10 mouse cellular contexts compared by ENCODE assay signal in genomic region chr7:144038741-144039140, GRCm38 (mm10). TPM values are rescaled to one million over a fixed set of nuclear protein-coding genes. Genes with fewer than 3 reads are reported as not detected.
A peak's percentile ranks its signal among the peaks of the same experiment; 100 is the strongest.
DNase-seq lines count a peak whose midpoint lies in the region; ATAC-seq and TF ChIP-seq lines count a peak whose summit lies in the region.
"Had no signal": no experiment of that assay in that cellular context is flagged by ENCODE, and none has a peak within 500 bp of the region (broad histone marks: within the 10 kb centered on the region; RNA-seq: fewer than 3 reads in every experiment).

No protein-coding gene starts in this region.

- intact Hi-C loops in left cerebral cortex, postnatal 4 days (cut with DNase I): no loop called here
- intact Hi-C loops in left cerebral cortex, postnatal 25 days (cut with DNase I): no loop called here

- H3K9me3 ChIP-seq in forebrain, embryonic 15.5 days: no peaks in the 10 kb centered on the region
- no peaks in the 10 kb centered on the region for H3K9me3 ChIP-seq in midbrain, embryonic 16.5 days (replicated peaks; ENCODE audit: control insufficient read depth, low read length, poor library complexity, severe bottlenecking)
- H3K9me3 ChIP-seq: limb, embryonic 15.5 days had no signal

- 28% methylated on average over 8 of the region's 8 CpGs for WGBS in cerebellum, adult 2 months
- 23% methylated on average over 8 of the region's 8 CpGs for WGBS in forebrain, embryonic 15.5 days
- 61% methylated on average over 8 of the region's 8 CpGs for WGBS in midbrain, embryonic 16.5 days

- peaks cover 6% of the 10 kb centered on the region for H3K4me1 ChIP-seq in cerebellum, adult 2 months (ENCODE audit: control insufficient read depth, insufficient read depth, low read length)
- peaks cover 21% of the 10 kb centered on the region for H3K4me1 ChIP-seq in forebrain, embryonic 15.5 days
- H3K4me1 ChIP-seq in midbrain, embryonic 16.5 days (ENCODE audit: control insufficient read depth, insufficient read depth, low read length): peaks cover 3% of the 10 kb centered on the region; the same call in 1 of the 2 replicates
- H3K4me1 ChIP-seq: limb, embryonic 15.5 days had no signal

- no peak overlapping the region for H3K27ac ChIP-seq in cerebellum, adult 2 months (ENCODE audit: insufficient read depth, low read length)
- H3K27ac ChIP-seq in forebrain, embryonic 15.5 days (replicated peaks): peak overlapping the region; percentile 89
- H3K27ac ChIP-seq in midbrain, embryonic 16.5 days (ENCODE audit: low read length): peak overlapping the region; percentile 63
- H3K27ac ChIP-seq: limb, embryonic 15.5 days; macrophage had no signal

- TF ChIP-seq CTCF in cerebellum, adult 2 months (IDR thresholded peaks at IDR 0.05; ENCODE audit: borderline replicate concordance, insufficient read depth, low read depth, low read length): no peak

- H3K4me2 ChIP-seq in forebrain, embryonic 15.5 days (replicated peaks): no peak overlapping the region; the same call in 1 of the 2 replicates
- no peak overlapping the region for H3K4me2 ChIP-seq in midbrain, embryonic 16.5 days (ENCODE audit: low read length)
- H3K4me2 ChIP-seq: limb, embryonic 15.5 days had no signal

- peak; percentile 6 to 15 for DNase-seq in cerebellum, postnatal 14 days
- no peak for DNase-seq in cerebellum, adult 2 months
- DNase-seq in left cerebral cortex, postnatal 4 days: peak; percentile 38
- DNase-seq in left cerebral cortex, postnatal 25 days (ENCODE audit: low spot score in 2 of 2): no peak
- DNase-seq in adrenal gland, adult 18-20 months (ENCODE audit: low spot score in 2 of 2): no peak
- DNase-seq in adrenal gland, postnatal 4 days (ENCODE audit: low spot score in 2 of 2): no peak

- H3K27me3 ChIP-seq in cerebellum, adult 2 months (ENCODE audit: control insufficient read depth, insufficient read depth, low read length): no peaks in the 10 kb centered on the region
- no peaks in the 10 kb centered on the region for H3K27me3 ChIP-seq in forebrain, embryonic 15.5 days
- no peaks in the 10 kb centered on the region for H3K27me3 ChIP-seq in midbrain, embryonic 16.5 days (ENCODE audit: control insufficient read depth, insufficient read depth, low read depth, low read length)
- H3K27me3 ChIP-seq: limb, embryonic 15.5 days had no signal

- no peaks in the 10 kb centered on the region for H3K36me3 ChIP-seq in forebrain, embryonic 15.5 days
- no peaks in the 10 kb centered on the region for H3K36me3 ChIP-seq in midbrain, embryonic 16.5 days (ENCODE audit: control insufficient read depth, insufficient read depth, low read length)
- H3K36me3 ChIP-seq: limb, embryonic 15.5 days had no signal

- H3K9ac ChIP-seq in forebrain, embryonic 15.5 days (replicated peaks): no peak overlapping the region
- H3K9ac ChIP-seq in midbrain, embryonic 16.5 days (ENCODE audit: low read depth, low read length): no peak overlapping the region
- H3K9ac ChIP-seq: limb, embryonic 15.5 days had no signal

- no peak overlapping the region for H3K4me3 ChIP-seq in cerebellum, adult 2 months (replicated peaks; ENCODE audit: insufficient read depth, low read depth, low read length)
- H3K4me3 ChIP-seq in forebrain, embryonic 15.5 days: no peak overlapping the region
- H3K4me3 ChIP-seq in midbrain, embryonic 16.5 days (ENCODE audit: low read depth, low read length): no peak overlapping the region
- H3K4me3 ChIP-seq: limb, embryonic 15.5 days had no signal

- ATAC-seq in forebrain, embryonic 15.5 days (replicated peaks): peak; percentile 56
- ATAC-seq in midbrain, embryonic 16.5 days: 0 out of 2 replicates have a peak, but pooled peaks have one; percentile 54

- TF ChIP-seq POLR2A in cerebellum, adult 2 months (IDR thresholded peaks at IDR 0.05; ENCODE audit: borderline replicate concordance, insufficient read depth, low read length): no peak

RNA-seq across cellular contexts. Expression of gene Shank2, which starts 37.0 kb away (rescaled TPM):
- polyA plus RNA-seq in cerebellum, adult 2 months (2012; rRNA removed): 46.3 and 53.6 TPM in 2 replicates
- total RNA-seq in left cerebral cortex, postnatal 4 days (2021): 100 to 1,000 TPM; 133 to 143 TPM
- total RNA-seq in left cerebral cortex, postnatal 25 days (2021): 100 to 1,000 TPM; 148 to 167 TPM
- 7.6 and 7.9 TPM in 2 replicates for polyA plus RNA-seq in forebrain, embryonic 15.5 days (2015; fragmentation: Nextera tagmentation; extraction: Ambion mirVana)
- 10.0 and 10.5 TPM in 2 replicates for polyA plus RNA-seq in midbrain, embryonic 16.5 days (2015; fragmentation: Nextera tagmentation; extraction: Ambion mirVana)
- total RNA-seq in adrenal gland, adult 18-20 months (2021): 10 to 100 TPM in 1 of 2 experiments, 1 to 10 TPM in 1; 8.1 to 18.5 TPM
- total RNA-seq in adrenal gland, postnatal 4 days (2021): 10 to 100 TPM; 11.1 to 17.7 TPM
- polyA plus RNA-seq: macrophage had no signal

Comparison
In these comparisons a context has a peak if more than half of its experiments do, and no peak if none do; other contexts are left out.
1. DNase-seq: peak in cerebellum, postnatal 14 days (2 of 2) and left cerebral cortex, postnatal 4 days (single experiment); none in cerebellum, adult 2 months (0 of 2), left cerebral cortex, postnatal 25 days (0 of 2), adrenal gland, adult 18-20 months (0 of 2) and adrenal gland, postnatal 4 days (0 of 2).
2. RNA of gene Shank2, which starts 37.0 kb away (total RNA-seq): 148 to 167 TPM in left cerebral cortex, postnatal 25 days and 133 to 143 TPM in left cerebral cortex, postnatal 4 days; 8.1 to 18.5 TPM in adrenal gland, adult 18-20 months and 11.1 to 17.7 TPM in adrenal gland, postnatal 4 days; every median in the first group is over 4 times any median in the second.